Mouse (Mus musculus) liver, postnatal 0 days (tissue): ENCODE measurements at regions not wholly inside any gene's neighbourhood (a gene's known extent, or its start where the extent isn't known, plus 50 kb on each side); places are given as distances from the start of the nearest gene placed in this dataset.

Experiments
- ATAC-seq: fragments of 200-750 bp; cut with Nextera tagmentation; 2 replicates; pipeline ENCODE4 v1.8.0; 2017; ENCODE audit warnings: mild to moderate bottlenecking, moderate library complexity
- DNase-seq: peaks from one replicate; pipeline ENCODE4 v3.0.0-alpha.2; 2016
- H3K27ac ChIP-seq: fragments of 300-500 bp; sonication (generic); 2 replicates; pipeline ENCODE4 v1.5.1; 2014; ENCODE audit warnings: antibody characterized with exemption, moderate library complexity, mild to moderate bottlenecking, low read depth
- H3K27me3 ChIP-seq: fragments of 300-500 bp; sonication (generic); 2 replicates; pipeline ENCODE4 v1.6.1; 2014; ENCODE audit warnings: low read length, control low read depth, mixed read lengths; ENCODE audit not compliant: insufficient read depth
- H3K36me3 ChIP-seq: fragments of 300-500 bp; sonication (generic); replicated peaks from 2 replicates; pipeline ENCODE4 v1.6.1; 2014; ENCODE audit warnings: mild to moderate bottlenecking, control low read depth, low read length, moderate library complexity, mixed read lengths; ENCODE audit not compliant: insufficient read depth
- H3K4me1 ChIP-seq: fragments of 300-500 bp; sonication (generic); 2 replicates; pipeline ENCODE4 v1.6.1; 2014; ENCODE audit warnings: antibody characterized with exemption, mild to moderate bottlenecking, control low read depth; ENCODE audit not compliant: insufficient read depth
- H3K4me2 ChIP-seq: fragments of 300-500 bp; sonication (generic); 2 replicates; pipeline ENCODE4 v1.6.1; 2014; ENCODE audit warnings: low read depth, mild to moderate bottlenecking, low read length, moderate library complexity, mixed read lengths
- H3K4me3 ChIP-seq: fragments of 300-500 bp; sonication (generic); 2 replicates; pipeline ENCODE4 v1.5.1; 2014; ENCODE audit warnings: low read depth, low read length
- H3K9ac ChIP-seq: fragments of 300-500 bp; sonication (generic); replicated peaks from 2 replicates; pipeline ENCODE4 v1.6.1; 2014; ENCODE audit warnings: mild to moderate bottlenecking, moderate library complexity
- H3K9me3 ChIP-seq: fragments of 300-500 bp; sonication (generic); 2 replicates; pipeline ENCODE4 v1.6.1; 2016; ENCODE audit warnings: mild to moderate bottlenecking, control low read depth, low read length, mixed read lengths
- CTCF ChIP-seq: sonication (generic); IDR thresholded peaks from 2 replicates; pipeline ENCODE4 v1.5.1; 2016; ENCODE audit warnings: antibody characterized with exemption, low read depth
- EP300 ChIP-seq: IDR thresholded peaks from 2 replicates; pipeline ENCODE4 v1.6.1; 2016; ENCODE audit warnings: antibody characterized with exemption, low read depth, mild to moderate bottlenecking
- WGBS: fragments of 180-500 bp; shearing (Covaris S2); extraction: QIAGEN DNeasy Blood & Tissue Kit; methylation state at CpG from one replicate; pipeline ENCODE4 v1.1.7; 2014; ENCODE audit not compliant: insufficient replicate concordance; 5-methylcytosine and 5-hydroxymethylcytosine counted together

GRCm38 (mm10) chr17:15183800-15184199, 142.5 kb upstream of the Gm3448 start:
- ATAC-seq (peak; percentile 68), DNase-seq (no peak)
- Histone ChIP-seq H3K9ac (no peak overlapping the region), H3K4me3 (no peak overlapping the region), H3K4me2 (no peak overlapping the region), H3K9me3 (no peaks in the 10 kb centered on the region), H3K27ac (no peak overlapping the region), H3K27me3 (no peaks in the 10 kb centered on the region), H3K36me3 (no peaks in the 10 kb centered on the region), H3K4me1 (peaks cover 3% of the 10 kb centered on the region; the same call in 1 of the 2 replicates)
- TF ChIP-seq CTCF, result peak; percentile 24; the same call in 1 of the 2 replicates
- TF ChIP-seq EP300, result no peak
- WGBS, result 61% methylated on average over 6 of the region's 6 CpGs

- H3K27me3 ChIP-seq, result no peaks in the 10 kb centered on the region
- H3K4me1 ChIP-seq, result peaks cover 3% of the 10 kb centered on the region; the same call in 1 of the 2 replicates
- H3K4me2 ChIP-seq, result no peak overlapping the region
- no peak overlapping the region for H3K9ac ChIP-seq
- WGBS, result 43% methylated on average over 4 of the region's 4 CpGs
- no peak for DNase-seq
- no peak overlapping the region for H3K27ac ChIP-seq
- TF ChIP-seq EP300 (no peak), CTCF (no peak)
- H3K4me3 ChIP-seq, result no peak overlapping the region
- no peaks in the 10 kb centered on the region for H3K9me3 ChIP-seq
- ATAC-seq, result no peak
- H3K36me3 ChIP-seq, result no peaks in the 10 kb centered on the region
Observed at GRCm38 (mm10) chr17:15182105-15182504, 140.8 kb upstream of the Gm3448 start.

GRCm38 (mm10) chr17:15180223-15180860, 139.0 kb upstream of the Gm3448 start:
- Histone ChIP-seq H3K9ac (no peak overlapping the region), H3K4me1 (peaks cover 3% of the 10 kb centered on the region; the same call in 1 of the 2 replicates), H3K27ac (no peak overlapping the region), H3K4me3 (no peak overlapping the region), H3K36me3 (no peaks in the 10 kb centered on the region), H3K4me2 (no peak overlapping the region), H3K27me3 (no peaks in the 10 kb centered on the region), H3K9me3 (no peaks in the 10 kb centered on the region)
- no peak for ATAC-seq
- no peak for TF ChIP-seq EP300
- no peak for TF ChIP-seq CTCF
- DNase-seq, result no peak
- WGBS, result 54% methylated on average over 10 of the region's 10 CpGs

- Histone ChIP-seq H3K27ac (no peak overlapping the region), H3K4me1 (peaks cover 7% of the 10 kb centered on the region; the same call in 1 of the 2 replicates), H3K4me3 (no peak overlapping the region), H3K9me3 (no peaks in the 10 kb centered on the region), H3K4me2 (no peak overlapping the region), H3K27me3 (no peaks in the 10 kb centered on the region), H3K9ac (no peak overlapping the region), H3K36me3 (no peaks in the 10 kb centered on the region)
- ATAC-seq, result no peak
- DNase-seq, result no peak
- WGBS, result 50% methylated on average over 4 of the region's 4 CpGs
- TF ChIP-seq CTCF (no peak), EP300 (no peak)
Observed at GRCm38 (mm10) chr17:15179411-15179951, 138.1 kb upstream of the Gm3448 start.

GRCm38 (mm10) chr17:15177390-15177789, 136.1 kb upstream of the Gm3448 start:
- ATAC-seq (no peak), DNase-seq (no peak)
- TF ChIP-seq CTCF (no peak), EP300 (no peak)
- Histone ChIP-seq H3K4me2 (no peak overlapping the region), H3K9ac (no peak overlapping the region), H3K27me3 (no peaks in the 10 kb centered on the region), H3K36me3 (no peaks in the 10 kb centered on the region), H3K9me3 (no peaks in the 10 kb centered on the region), H3K4me1 (0 out of 2 replicates have a peak, but pooled peaks cover 7% of the 10 kb centered on the region), H3K27ac (no peak overlapping the region), H3K4me3 (no peak overlapping the region)
- WGBS, result 60% methylated on average over 3 of the region's 3 CpGs

GRCm38 (mm10) chr17:15174354-15174953, 133.1 kb upstream of the Gm3448 start:
- H3K4me2 ChIP-seq, result no peak overlapping the region
- H3K9me3 ChIP-seq, result no peaks in the 10 kb centered on the region
- no peak for ATAC-seq
- TF ChIP-seq CTCF (no peak), EP300 (no peak)
- H3K4me3 ChIP-seq, result no peak overlapping the region
- H3K9ac ChIP-seq, result no peak overlapping the region
- no peak for DNase-seq
- H3K27ac ChIP-seq, result no peak overlapping the region
- no peaks in the 10 kb centered on the region for H3K36me3 ChIP-seq
- 14% methylated on average over 9 of the region's 9 CpGs for WGBS
- no peaks in the 10 kb centered on the region for H3K27me3 ChIP-seq
- 0 out of 2 replicates have a peak, but pooled peaks cover 7% of the 10 kb centered on the region for H3K4me1 ChIP-seq
